Mouse (Mus musculus) frontal cortex, postnatal 14 days (tissue): ENCODE measurements at regions not wholly inside any gene's neighbourhood (a gene's known extent, or its start where the extent isn't known, plus 50 kb on each side); places are given as distances from the start of the nearest gene placed in this dataset.
"Not testable (repeated sequence)": the region's sequence is repeated elsewhere in the genome, so short reads cannot be mapped to it uniquely, and the experiment has no call there.

Source experiments
- DNase-seq, 2 experiments: peaks; one replicate each; pipeline ENCODE4 v3.0.0; 2022; ENCODE audit warnings: low spot score in 2 of 2

GRCm38 (mm10) chr10:117477331-117478201 is 97.8 kb upstream of the Cpsf6 start:
- no peak for DNase-seq

- DNase-seq = no peak
Measured at GRCm38 (mm10) chr10:117475086-117475945, 95.5 kb upstream of the Cpsf6 start.

GRCm38 (mm10) chr10:117474351-117475085 is 94.7 kb upstream of the Cpsf6 start:
- no peak for DNase-seq

- DNase-seq = no peak
Measured at GRCm38 (mm10) chr10:117473471-117473870, 93.7 kb upstream of the Cpsf6 start.

GRCm38 (mm10) chr10:117472568-117472930 is 92.7 kb upstream of the Cpsf6 start:
- no peak for DNase-seq

GRCm38 (mm10) chr10:117471818-117472567 is 92.2 kb upstream of the Cpsf6 start:
- DNase-seq = no peak

- DNase-seq = no peak
Measured at GRCm38 (mm10) chr10:117471036-117471817, 91.4 kb upstream of the Cpsf6 start.

- DNase-seq = no peak
Measured at GRCm38 (mm10) chr10:117470481-117470880, 90.7 kb upstream of the Cpsf6 start.

GRCm38 (mm10) chr10:117469573-117470090 is 89.8 kb upstream of the Cpsf6 start:
- no peak for DNase-seq

GRCm38 (mm10) chr10:117468931-117469572 is 89.2 kb upstream of the Cpsf6 start:
- no peak for DNase-seq

- no peak for DNase-seq
Measured at GRCm38 (mm10) chr10:117468381-117468780, 88.6 kb upstream of the Cpsf6 start.

- DNase-seq = no peak
Measured at GRCm38 (mm10) chr10:117467161-117467560, 87.3 kb upstream of the Cpsf6 start.

- no peak for DNase-seq
Measured at GRCm38 (mm10) chr10:117466391-117466790, 86.6 kb upstream of the Cpsf6 start.

GRCm38 (mm10) chr10:117465671-117466250 is 85.9 kb upstream of the Cpsf6 start:
- DNase-seq = no peak

GRCm38 (mm10) chr10:117465058-117465660 is 85.3 kb upstream of the Cpsf6 start:
- DNase-seq = no peak

- DNase-seq = not testable (repeated sequence)
Measured at GRCm38 (mm10) chr10:117464331-117464730, 84.5 kb upstream of the Cpsf6 start.

- DNase-seq = no peak
Measured at GRCm38 (mm10) chr10:117463636-117464035, 83.8 kb upstream of the Cpsf6 start.

GRCm38 (mm10) chr10:117462921-117463320 is 83.1 kb upstream of the Cpsf6 start:
- no peak for DNase-seq
